Comparison of ENCODE assay signal across 14 mouse cellular contexts in the genomic region with DNA sequence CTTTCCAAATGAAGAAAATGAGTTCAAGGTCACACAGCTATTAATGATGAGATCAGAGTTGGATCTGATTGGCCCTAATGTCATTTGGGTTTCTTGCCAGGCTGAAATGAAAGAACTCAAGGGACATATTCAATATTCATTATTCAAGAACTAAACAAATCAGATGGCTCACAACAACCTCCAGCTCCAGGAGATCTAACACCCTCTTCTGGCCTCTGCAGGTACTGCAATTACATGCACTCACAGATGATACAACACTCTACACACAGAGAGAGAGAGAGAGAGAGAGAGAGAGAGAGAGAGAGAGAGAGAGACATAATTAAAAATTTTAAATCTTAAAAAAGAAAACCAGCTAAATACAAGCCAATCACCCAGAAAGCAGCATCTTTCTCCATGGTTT.
DNase-seq lines count a peak whose midpoint lies in the region; ATAC-seq and TF ChIP-seq lines count a peak whose summit lies in the region.
"Had no signal": no experiment of that assay in that cellular context is flagged by ENCODE, and none has a peak within 500 bp of the region (broad histone marks: within the 10 kb centered on the region; RNA-seq: fewer than 3 reads in every experiment).

No protein-coding gene starts in this region.

- no peak overlapping the region for H3K4me2 ChIP-seq in midbrain, embryonic 11.5 days
- no peak overlapping the region for H3K4me2 ChIP-seq in midbrain, embryonic 13.5 days (replicated peaks)
- no peak overlapping the region for H3K4me2 ChIP-seq in stomach, postnatal 0 days (replicated peaks; ENCODE audit: low read depth)
- H3K4me2 ChIP-seq: embryonic facial prominence, embryonic 15.5 days; heart, embryonic 15.5 days; lung, embryonic 15.5 days; midbrain, embryonic 15.5 days had no signal

- TF ChIP-seq CTCF in stomach, postnatal 0 days (IDR thresholded peaks at IDR 0.05; ENCODE audit: low read depth), result peak; percentile 63

- no peaks in the 10 kb centered on the region for H3K27me3 ChIP-seq in midbrain, embryonic 11.5 days (ENCODE audit: control insufficient read depth, insufficient read depth, low read length)
- H3K27me3 ChIP-seq in midbrain, embryonic 13.5 days, result no peaks in the 10 kb centered on the region
- no peaks in the 10 kb centered on the region for H3K27me3 ChIP-seq in stomach, postnatal 0 days (ENCODE audit: control insufficient read depth, insufficient read depth, low read length)
- H3K27me3 ChIP-seq: embryonic facial prominence, embryonic 15.5 days; heart, embryonic 15.5 days; lung, embryonic 15.5 days; midbrain, embryonic 15.5 days had no signal

- DNase-seq in gastrocnemius, postnatal 10 days, result peak; percentile 17
- DNase-seq in gastrocnemius, postnatal 4 days (ENCODE audit: low spot score in 2 of 2), result no peak
- DNase-seq in midbrain, embryonic 11.5 days (ENCODE audit: low spot score, missing footprints), result peak; percentile 79
- peak; percentile 17 for DNase-seq in NIH3T3 (ENCODE audit: low read depth)
- no peak for DNase-seq in stomach, postnatal 0 days (ENCODE audit: low spot score)
- DNase-seq in left cerebral cortex, postnatal 25 days (ENCODE audit: low spot score in 2 of 2), result no peak
- DNase-seq: cerebellum, postnatal 10 days; thymus, adult 2 months had no signal

- no peak for TF ChIP-seq EP300 in stomach, postnatal 0 days (optimal IDR thresholded peaks at IDR 0.05)

- H3K9ac ChIP-seq in midbrain, embryonic 11.5 days (ENCODE audit: low read length), result no peak overlapping the region
- H3K9ac ChIP-seq in midbrain, embryonic 13.5 days (replicated peaks), result no peak overlapping the region
- H3K9ac ChIP-seq in stomach, postnatal 0 days (ENCODE audit: low read length), result no peak overlapping the region
- H3K9ac ChIP-seq: embryonic facial prominence, embryonic 15.5 days; heart, embryonic 15.5 days; lung, embryonic 15.5 days; midbrain, embryonic 15.5 days had no signal

- no peaks in the 10 kb centered on the region for H3K4me1 ChIP-seq in midbrain, embryonic 11.5 days (ENCODE audit: control insufficient read depth, insufficient read depth, low read length)
- no peaks in the 10 kb centered on the region for H3K4me1 ChIP-seq in midbrain, embryonic 13.5 days (replicated peaks)
- no peaks in the 10 kb centered on the region for H3K4me1 ChIP-seq in stomach, postnatal 0 days (replicated peaks; ENCODE audit: control insufficient read depth, insufficient read depth)
- H3K4me1 ChIP-seq: embryonic facial prominence, embryonic 15.5 days; lung, embryonic 15.5 days; midbrain, embryonic 15.5 days had no signal

- ATAC-seq in midbrain, embryonic 11.5 days (ENCODE audit: low FRiP score), result no peak
- ATAC-seq in midbrain, embryonic 13.5 days, result no peak
- ATAC-seq in stomach, postnatal 0 days (ENCODE audit: low FRiP score, low TSS enrichment), result no peak
- ATAC-seq: intestine, embryonic 16.5 days; midbrain, embryonic 15.5 days had no signal

- no peaks in the 10 kb centered on the region for H3K9me3 ChIP-seq in midbrain, embryonic 11.5 days (ENCODE audit: control insufficient read depth, low read length)
- H3K9me3 ChIP-seq in midbrain, embryonic 13.5 days, result no peaks in the 10 kb centered on the region
- H3K9me3 ChIP-seq in stomach, postnatal 0 days (ENCODE audit: control insufficient read depth, low read length), result no peaks in the 10 kb centered on the region
- H3K9me3 ChIP-seq: embryonic facial prominence, embryonic 15.5 days; heart, embryonic 15.5 days; lung, embryonic 15.5 days; midbrain, embryonic 15.5 days had no signal

- no peak overlapping the region for H3K4me3 ChIP-seq in midbrain, embryonic 11.5 days (ENCODE audit: low read depth, low read length)
- no peak overlapping the region for H3K4me3 ChIP-seq in midbrain, embryonic 13.5 days (replicated peaks)
- H3K4me3 ChIP-seq in stomach, postnatal 0 days (ENCODE audit: low read depth, low read length), result no peak overlapping the region
- H3K4me3 ChIP-seq: embryonic facial prominence, embryonic 15.5 days; heart, embryonic 15.5 days; lung, embryonic 15.5 days; midbrain, embryonic 15.5 days had no signal

- intact Hi-C loops in left cerebral cortex, postnatal 25 days (cut with DNase I), result no loop called here

- H3K36me3 ChIP-seq in midbrain, embryonic 11.5 days (ENCODE audit: control insufficient read depth, insufficient read depth, low read length), result no peaks in the 10 kb centered on the region
- H3K36me3 ChIP-seq in midbrain, embryonic 13.5 days, result no peaks in the 10 kb centered on the region
- H3K36me3 ChIP-seq in stomach, postnatal 0 days (ENCODE audit: control insufficient read depth, insufficient read depth, low read length), result no peaks in the 10 kb centered on the region
- H3K36me3 ChIP-seq: embryonic facial prominence, embryonic 15.5 days; heart, embryonic 15.5 days; lung, embryonic 15.5 days; midbrain, embryonic 15.5 days had no signal

- H3K27ac ChIP-seq in midbrain, embryonic 11.5 days (ENCODE audit: low read depth, low read length), result no peak overlapping the region
- H3K27ac ChIP-seq in midbrain, embryonic 13.5 days, result no peak overlapping the region
- H3K27ac ChIP-seq in stomach, postnatal 0 days (replicated peaks), result no peak overlapping the region
- H3K27ac ChIP-seq: embryonic facial prominence, embryonic 15.5 days; heart, embryonic 15.5 days; lung, embryonic 15.5 days; midbrain, embryonic 15.5 days had no signal

Comparison
In these comparisons a context has a peak if more than half of its experiments do, and no peak if none do; other contexts are left out.
1. DNase-seq: peak in gastrocnemius, postnatal 10 days (single experiment), midbrain, embryonic 11.5 days (single experiment) and NIH3T3 (single experiment); none in gastrocnemius, postnatal 4 days (0 of 2), stomach, postnatal 0 days (single experiment) and left cerebral cortex, postnatal 25 days (0 of 2).